Mouse (Mus musculus) liver, embryonic 14.5 days (tissue): ENCODE data around the gene Ss18l1. TPM values are rescaled to one million over a fixed set of nuclear protein-coding genes. Genes with fewer than 3 reads are reported as not detected.

ENCODE experiments used
- ATAC-seq: fragments of 200-750 bp; cut with Nextera tagmentation; 2 replicates; pipeline ENCODE4 v1.8.0; 2017; ENCODE audit warnings: moderate number of reproducible peaks, mild to moderate bottlenecking, moderate library complexity; ENCODE audit not compliant: insufficient read depth
- DNase-seq, 3 experiments: peaks; one replicate each; pipeline ENCODE4 v3.0.0-alpha.2; 2012 to 2013; ENCODE audit warnings: low read depth in 3 of 3, low spot score in 3 of 3
- H3K27ac ChIP-seq: fragments of 300-500 bp; sonication (generic); 2 replicates; pipeline ENCODE4 v1.5.1; 2014; ENCODE audit warnings: moderate library complexity, mild to moderate bottlenecking, control low read depth, inconsistent platforms
- H3K27me3 ChIP-seq: fragments of 300-500 bp; sonication (generic); 2 replicates; pipeline ENCODE4 v1.6.1; 2014; ENCODE audit warnings: mild to moderate bottlenecking, low read length, moderate library complexity; ENCODE audit not compliant: control insufficient read depth, insufficient read depth
- H3K36me3 ChIP-seq: fragments of 300-500 bp; sonication (generic); replicated peaks from 2 replicates; pipeline ENCODE4 v1.6.1; 2014; ENCODE audit warnings: low read depth; ENCODE audit not compliant: control insufficient read depth, insufficient read depth
- H3K4me1 ChIP-seq, 2 experiments: fragments of 200-500 bp in 1 of 2; fragments of 300-500 bp in 1 of 2; sonication (generic) in 1 of 2; replicated peaks; 2 replicates each; pipeline ENCODE4 v1.6.1; 2012 to 2014; ENCODE audit warnings: antibody characterized with exemption in 1 of 2, inconsistent platforms in 1 of 2, low read length in 1 of 2; ENCODE audit not compliant: control insufficient read depth in 2 of 2, insufficient read depth in 2 of 2
- H3K4me2 ChIP-seq: fragments of 300-500 bp; sonication (generic); 2 replicates; pipeline ENCODE4 v1.6.1; 2014; ENCODE audit warnings: low read depth, mild to moderate bottlenecking, control low read depth, moderate library complexity
- H3K4me3 ChIP-seq, 2 experiments: fragments of 200-500 bp in 1 of 2; fragments of 300-500 bp in 1 of 2; sonication (generic) in 1 of 2; 2 replicates each; pipeline ENCODE4 v1.5.1; 2012 to 2014; ENCODE audit warnings: low read depth in 2 of 2, low read length in 2 of 2, mild to moderate bottlenecking in 2 of 2, control low read depth in 1 of 2, inconsistent platforms in 1 of 2, moderate library complexity in 1 of 2; ENCODE audit not compliant: insufficient read depth in 1 of 2
- H3K9ac ChIP-seq: fragments of 300-500 bp; sonication (generic); replicated peaks from 2 replicates; pipeline ENCODE4 v1.6.1; 2014; ENCODE audit warnings: mild to moderate bottlenecking, control low read depth, moderate library complexity
- H3K9me3 ChIP-seq: fragments of 300-500 bp; sonication (generic); 2 replicates; pipeline ENCODE4 v1.6.1; 2016; ENCODE audit warnings: low read length, mixed read lengths; ENCODE audit not compliant: control insufficient read depth
- CTCF ChIP-seq: IDR thresholded peaks from 2 replicates; pipeline ENCODE4 v1.5.1; 2016; ENCODE audit warnings: antibody characterized with exemption, low read depth, control low read depth
- EP300 ChIP-seq: IDR thresholded peaks from 2 replicates; pipeline ENCODE4 v1.6.1; 2016; ENCODE audit warnings: antibody characterized with exemption, low read depth
- whole genome bisulfite sequencing: fragments of 180-500 bp; shearing (Covaris S2); extraction: QIAGEN DNeasy Blood & Tissue Kit; methylation state at CpG from one replicate; pipeline ENCODE4 v1.1.7; 2014; ENCODE audit not compliant: insufficient replicate concordance; 5-methylcytosine and 5-hydroxymethylcytosine counted together
- polyA plus RNA-seq, 2 experiments: library from polyadenylated mRNA; depleted of rRNA in 1 of 2; stranded (reverse) in 1 of 2; unstranded in 1 of 2; fragments of >200 nt; fragmentation: Nextera tagmentation in 1 of 2; extraction: Ambion mirVana in 1 of 2; gene quantifications; 2 replicates each; pipeline versions ENCODE4 v1.2.1 to v1.2.3; 2012 to 2014

Ss18l1 gene
- polyA plus RNA-seq, 2 experiments: 0.37 to 1.3 TPM

DNA sequence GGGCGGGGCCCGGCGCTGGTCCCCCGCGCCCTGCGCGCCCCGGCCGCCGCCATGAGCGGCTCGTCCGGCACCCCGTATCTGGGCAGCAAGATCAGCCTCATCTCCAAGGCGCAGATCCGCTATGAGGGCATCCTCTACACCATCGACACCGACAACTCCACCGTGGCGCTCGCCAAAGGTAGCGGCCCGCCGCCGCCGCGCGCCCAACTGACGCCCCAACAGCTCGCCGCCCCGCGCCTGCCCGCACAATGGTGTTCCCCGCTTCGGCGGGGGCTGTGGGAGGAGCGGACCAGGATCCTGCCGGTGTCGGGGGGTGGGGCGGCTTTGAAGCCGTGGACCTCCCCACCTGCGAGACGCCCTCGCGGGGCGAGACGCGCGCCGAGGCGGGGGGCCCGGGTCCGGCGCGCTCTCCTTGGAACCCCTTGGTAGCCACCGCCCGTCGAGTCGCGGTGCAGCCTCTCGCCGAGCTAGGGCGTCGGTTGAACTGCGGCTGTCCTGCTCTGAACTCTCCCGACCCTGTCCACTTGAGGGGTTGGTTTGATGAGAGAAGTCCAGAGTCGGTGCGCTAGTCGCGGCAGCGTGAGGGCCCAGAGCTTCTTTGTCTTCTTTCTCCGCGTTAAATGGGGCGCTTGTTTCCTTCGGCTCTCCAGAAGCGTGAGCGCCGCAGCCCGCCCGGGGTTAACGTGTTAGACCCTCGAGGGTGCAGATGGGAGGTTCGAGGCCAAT, 17.0 kb upstream of the Ss18l1 start:
- peak overlapping the region; percentile 80 to 97 for H3K4me3 ChIP-seq
- 0 out of 2 replicates have a peak, but pooled peaks have one; percentile 2 for ATAC-seq
- peak overlapping the region; percentile 28 for H3K27ac ChIP-seq
- peaks cover 13 to 16% of the 10 kb centered on the region in 2 experiments for H3K4me1 ChIP-seq
- peak overlapping the region; percentile 81 for H3K9ac ChIP-seq
- H3K27me3 ChIP-seq: peaks cover 4% of the 10 kb centered on the region; the same call in 1 of the 2 replicates
- WGBS: under 1% methylated on average over 81 of the region's 84 CpGs
- peaks cover 12% of the 10 kb centered on the region for H3K36me3 ChIP-seq
- TF ChIP-seq CTCF: no peak
- TF ChIP-seq EP300: no peak
- H3K9me3 ChIP-seq: no peaks in the 10 kb centered on the region
- peak overlapping the region; percentile 99 for H3K4me2 ChIP-seq
- DNase-seq: no peak

DNA sequence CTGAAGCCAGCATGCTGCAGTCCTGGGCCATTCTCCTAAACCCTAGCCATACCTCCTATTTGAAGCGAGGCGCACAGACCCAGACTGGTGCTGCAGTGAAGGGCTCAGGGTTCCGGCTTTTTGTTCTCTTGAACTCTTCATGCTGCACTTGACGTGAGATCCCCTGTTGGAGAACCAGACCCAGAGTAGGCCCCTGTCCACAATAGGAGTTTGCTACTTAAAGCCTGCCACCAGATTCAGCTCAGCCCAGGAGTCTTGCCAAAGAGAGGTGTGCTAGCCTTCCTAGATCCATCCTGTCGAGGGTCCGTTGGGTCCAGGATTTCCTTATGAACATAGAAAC, 16.5 kb upstream of the Ss18l1 start:
- peak overlapping the region; percentile 80 to 97 for H3K4me3 ChIP-seq
- 0 out of 2 replicates have a peak, but pooled peaks cover 4% of the 10 kb centered on the region for H3K27me3 ChIP-seq
- DNase-seq (no peak), ATAC-seq (no peak)
- no peak overlapping the region for H3K27ac ChIP-seq
- no peaks in the 10 kb centered on the region for H3K9me3 ChIP-seq
- H3K9ac ChIP-seq: peak overlapping the region; percentile 81
- TF ChIP-seq EP300 (no peak), CTCF (no peak)
- WGBS: 18% methylated on average over 6 of the region's 6 CpGs
- peaks cover 12% of the 10 kb centered on the region for H3K36me3 ChIP-seq
- peak overlapping the region; percentile 99 for H3K4me2 ChIP-seq
- peaks cover 13 to 16% of the 10 kb centered on the region in 2 experiments for H3K4me1 ChIP-seq

- Histone ChIP-seq H3K9ac (no peak overlapping the region), H3K4me3 (no peak overlapping the region), H3K36me3 (peaks cover 23% of the 10 kb centered on the region), H3K4me2 (no peak overlapping the region), H3K9me3 (no peaks in the 10 kb centered on the region), H3K27ac (no peak overlapping the region), H3K27me3 (no peaks in the 10 kb centered on the region), H3K4me1 (peaks cover 13 to 16% of the 10 kb centered on the region in 2 experiments)
- DNase-seq (no peak), ATAC-seq (no peak)
- TF ChIP-seq EP300: no peak
- TF ChIP-seq CTCF: no peak
- 84% methylated on average over 9 of the region's 9 CpGs for WGBS
Measured at GRCm38 (mm10) chr2:180027768-180028167, 14.5 kb upstream of the Ss18l1 start.

DNA sequence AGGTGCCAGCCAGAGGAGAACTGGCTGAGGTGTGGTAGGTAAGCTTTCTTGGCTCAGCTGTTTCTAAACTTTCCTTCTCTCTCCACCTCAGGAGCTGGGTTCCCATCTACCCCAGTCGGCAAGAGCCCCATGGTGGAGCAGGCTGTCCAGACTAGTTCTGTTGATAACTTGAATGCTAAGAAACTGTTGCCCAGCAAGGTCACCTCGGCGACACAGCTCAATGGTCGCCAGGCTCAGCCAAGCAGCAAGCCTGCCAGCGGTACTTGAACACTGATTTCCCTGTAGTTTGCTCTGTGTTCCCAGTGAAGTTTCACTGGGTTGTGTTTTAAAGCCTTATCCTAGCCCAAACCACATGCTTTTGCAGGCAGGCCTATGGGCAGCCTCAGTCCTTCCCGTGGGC, 11.0 kb upstream of the Ss18l1 start:
- DNase-seq (no peak), ATAC-seq (no peak)
- Histone ChIP-seq H3K4me3 (no peak overlapping the region), H3K27me3 (no peaks in the 10 kb centered on the region), H3K27ac (no peak overlapping the region), H3K4me1 (peaks cover 5 to 6% of the 10 kb centered on the region in 2 experiments), H3K4me2 (no peak overlapping the region), H3K9me3 (no peaks in the 10 kb centered on the region), H3K36me3 (peaks cover 43% of the 10 kb centered on the region), H3K9ac (no peak overlapping the region)
- no peak for TF ChIP-seq CTCF
- no peak for TF ChIP-seq EP300
- WGBS: 85% methylated on average over 6 of the region's 6 CpGs

GRCm38 (mm10) chr2:180032925-180033324, 9.4 kb upstream of the Ss18l1 start:
- WGBS: 75% methylated on average over 3 of the region's 3 CpGs
- ATAC-seq (no peak), DNase-seq (no peak)
- Histone ChIP-seq H3K4me2 (no peak overlapping the region), H3K9me3 (no peaks in the 10 kb centered on the region), H3K4me1 (no peaks in the 10 kb centered on the region), H3K9ac (no peak overlapping the region), H3K36me3 (peaks cover 58% of the 10 kb centered on the region), H3K4me3 (no peak overlapping the region), H3K27me3 (no peaks in the 10 kb centered on the region), H3K27ac (no peak overlapping the region)
- no peak for TF ChIP-seq CTCF
- TF ChIP-seq EP300: no peak
